Mouse (Mus musculus): ENCODE measurements around the gene Neurl2. TPM values are rescaled to one million over a fixed set of nuclear protein-coding genes. Genes with fewer than 3 reads are reported as not detected.

Gene Neurl2
- polyA plus RNA-seq, 1 experiment from 2014 or later: 8.3 TPM

DNA sequence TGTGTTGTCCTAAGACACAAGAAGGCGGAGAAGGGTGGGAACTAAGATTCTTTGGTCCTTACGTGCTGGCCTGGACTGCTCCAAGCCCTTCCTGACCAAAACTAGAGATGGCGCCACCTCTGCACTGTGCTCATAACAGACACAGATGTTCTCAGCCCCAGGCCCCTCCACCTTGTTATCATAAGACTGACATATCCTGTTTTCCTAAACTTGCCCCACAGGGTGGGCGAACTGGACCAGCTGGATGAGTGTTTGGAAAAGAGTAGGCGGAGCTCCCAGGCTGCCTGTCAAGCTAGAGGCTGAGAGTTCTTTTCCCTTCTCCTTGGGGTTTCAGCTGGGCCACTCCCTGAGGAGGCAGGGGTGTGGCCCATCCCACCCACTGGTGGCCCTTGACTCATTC is 15.6 kb downstream of the Neurl2 start:
- Histone ChIP-seq H3K27ac (ENCODE audit: low read length) (no peak overlapping the region), H3K36me3 (ENCODE audit: control insufficient read depth, insufficient read depth, low read length) (peaks cover 7% of the 10 kb centered on the region; the same call in 1 of the 2 replicates), H3K4me1 (ENCODE audit: control insufficient read depth, insufficient read depth, low read length) (peaks cover 8% of the 10 kb centered on the region; the same call in 1 of the 2 replicates), H3K9ac (replicated peaks; ENCODE audit: low read depth, low read length) (no peak overlapping the region), H3K4me2 (replicated peaks; ENCODE audit: low read depth, low read length) (no peak overlapping the region), H3K4me3 (ENCODE audit: low read depth, low read length) (no peak overlapping the region), H3K9me3 (ENCODE audit: control insufficient read depth, low read depth, low read length) (no peaks in the 10 kb centered on the region), H3K27me3 (ENCODE audit: control insufficient read depth, insufficient read depth, low read length) (no peaks in the 10 kb centered on the region)
- no peak for ATAC-seq (ENCODE audit: insufficient number of reproducible peaks, insufficient read depth, low FRiP score, low read depth)
- WGBS: 50% methylated on average over 5 of the region's 5 CpGs

DNA sequence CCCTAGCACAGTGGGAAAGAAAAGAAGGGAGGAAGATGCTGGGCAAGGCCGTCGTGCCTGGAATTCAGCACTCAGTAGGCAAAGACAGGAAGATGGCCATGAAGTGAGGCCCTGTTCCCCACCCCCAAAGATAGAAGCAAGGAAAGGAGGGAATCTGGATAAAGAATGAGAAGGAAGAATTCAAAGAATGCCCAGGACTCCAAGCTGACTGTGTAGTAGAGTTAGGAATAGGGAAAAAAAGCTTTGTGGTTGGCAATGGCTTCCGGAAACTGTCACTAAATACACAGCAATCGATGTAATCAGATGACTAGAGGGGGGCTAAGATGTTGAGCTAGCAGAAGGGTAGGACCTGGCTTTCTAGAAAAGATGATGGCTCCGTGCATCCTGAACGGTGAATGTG is 16.1 kb downstream of the Neurl2 start:
- Histone ChIP-seq H3K9ac (replicated peaks; ENCODE audit: low read depth, low read length) (no peak overlapping the region), H3K27me3 (ENCODE audit: control insufficient read depth, insufficient read depth, low read length) (no peaks in the 10 kb centered on the region), H3K4me1 (ENCODE audit: control insufficient read depth, insufficient read depth, low read length) (peaks cover 8% of the 10 kb centered on the region; the same call in 1 of the 2 replicates), H3K4me2 (replicated peaks; ENCODE audit: low read depth, low read length) (no peak overlapping the region), H3K9me3 (ENCODE audit: control insufficient read depth, low read depth, low read length) (no peaks in the 10 kb centered on the region), H3K27ac (ENCODE audit: low read length) (no peak overlapping the region), H3K4me3 (ENCODE audit: low read depth, low read length) (no peak overlapping the region), H3K36me3 (ENCODE audit: control insufficient read depth, insufficient read depth, low read length) (peaks cover 7% of the 10 kb centered on the region; the same call in 1 of the 2 replicates)
- ATAC-seq (ENCODE audit: insufficient number of reproducible peaks, insufficient read depth, low FRiP score, low read depth): no peak
- WGBS: 70% methylated on average over 6 of the region's 6 CpGs

DNA sequence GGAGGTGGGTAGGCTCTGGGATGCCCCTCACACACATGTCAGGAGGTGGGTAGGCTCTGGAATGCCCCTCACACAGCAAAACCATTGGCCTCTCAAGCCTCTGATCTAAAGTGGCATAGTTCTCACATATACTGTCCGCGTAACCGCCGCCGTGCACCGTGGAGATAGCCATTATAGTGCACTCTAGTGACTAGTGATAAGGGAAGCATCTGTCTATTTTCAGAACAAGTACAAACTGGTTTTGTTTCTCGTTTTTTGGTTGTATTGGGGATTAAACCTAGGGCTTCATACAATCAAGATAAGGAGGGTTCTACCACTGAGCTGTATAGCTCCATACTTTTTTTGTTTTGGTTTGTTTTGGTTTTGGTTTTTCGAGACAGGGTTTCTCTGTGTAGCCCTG is 17.4 kb downstream of the Neurl2 start:
- no peak overlapping the region for H3K9ac ChIP-seq (replicated peaks; ENCODE audit: low read depth, low read length)
- 86% methylated on average over 8 of the region's 8 CpGs for WGBS

DNA sequence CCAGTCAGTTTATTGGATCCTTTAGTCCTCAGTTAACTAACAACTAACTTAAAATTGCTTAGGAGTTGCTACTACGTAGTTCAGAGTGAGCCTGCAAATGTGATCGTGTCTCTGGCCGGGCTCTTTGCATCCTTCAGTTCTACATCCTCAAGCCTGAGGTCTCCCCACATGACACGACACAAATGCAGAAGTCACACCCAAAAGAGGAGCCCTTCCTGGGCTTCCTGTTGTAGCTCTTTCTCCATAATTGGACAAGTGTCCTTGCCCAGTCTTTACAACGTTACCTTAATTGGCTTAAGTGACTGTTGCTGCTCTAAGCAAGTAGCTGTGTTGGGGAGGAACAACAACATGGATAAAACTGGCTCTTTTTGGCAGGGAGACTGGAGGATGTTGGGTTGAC is 17.9 kb downstream of the Neurl2 start:
- peaks cover 8% of the 10 kb centered on the region; the same call in 1 of the 2 replicates for H3K4me1 ChIP-seq (ENCODE audit: control insufficient read depth, insufficient read depth, low read length)
- 89% methylated on average over 5 of the region's 5 CpGs for WGBS
- no peaks in the 10 kb centered on the region for H3K27me3 ChIP-seq (ENCODE audit: control insufficient read depth, insufficient read depth, low read length)
- no peak overlapping the region for H3K4me2 ChIP-seq (replicated peaks; ENCODE audit: low read depth, low read length)
- H3K36me3 ChIP-seq (ENCODE audit: control insufficient read depth, insufficient read depth, low read length): no peaks in the 10 kb centered on the region
- no peak overlapping the region for H3K4me3 ChIP-seq (ENCODE audit: low read depth, low read length)
- H3K9ac ChIP-seq (replicated peaks; ENCODE audit: low read depth, low read length): no peak overlapping the region
- no peak for ATAC-seq (ENCODE audit: insufficient number of reproducible peaks, insufficient read depth, low FRiP score, low read depth)
- no peaks in the 10 kb centered on the region for H3K9me3 ChIP-seq (ENCODE audit: control insufficient read depth, low read depth, low read length)
- no peak overlapping the region for H3K27ac ChIP-seq (ENCODE audit: low read length)

More for the DNA sequence above, 17.4 kb downstream of the Neurl2 start:
- H3K27me3 ChIP-seq (ENCODE audit: control insufficient read depth, insufficient read depth, low read length): no peaks in the 10 kb centered on the region
- 0 out of 2 replicates have a peak, but pooled peaks cover under 1% of the 10 kb centered on the region for H3K36me3 ChIP-seq (ENCODE audit: control insufficient read depth, insufficient read depth, low read length)
- H3K4me2 ChIP-seq (replicated peaks; ENCODE audit: low read depth, low read length): no peak overlapping the region
- no peak overlapping the region for H3K27ac ChIP-seq (ENCODE audit: low read length)
- ATAC-seq (ENCODE audit: insufficient number of reproducible peaks, insufficient read depth, low FRiP score, low read depth): no peak
- H3K4me1 ChIP-seq (ENCODE audit: control insufficient read depth, insufficient read depth, low read length): peaks cover 8% of the 10 kb centered on the region; the same call in 1 of the 2 replicates
- H3K9me3 ChIP-seq (ENCODE audit: control insufficient read depth, low read depth, low read length): no peaks in the 10 kb centered on the region
- H3K4me3 ChIP-seq (ENCODE audit: low read depth, low read length): no peak overlapping the region

DNA sequence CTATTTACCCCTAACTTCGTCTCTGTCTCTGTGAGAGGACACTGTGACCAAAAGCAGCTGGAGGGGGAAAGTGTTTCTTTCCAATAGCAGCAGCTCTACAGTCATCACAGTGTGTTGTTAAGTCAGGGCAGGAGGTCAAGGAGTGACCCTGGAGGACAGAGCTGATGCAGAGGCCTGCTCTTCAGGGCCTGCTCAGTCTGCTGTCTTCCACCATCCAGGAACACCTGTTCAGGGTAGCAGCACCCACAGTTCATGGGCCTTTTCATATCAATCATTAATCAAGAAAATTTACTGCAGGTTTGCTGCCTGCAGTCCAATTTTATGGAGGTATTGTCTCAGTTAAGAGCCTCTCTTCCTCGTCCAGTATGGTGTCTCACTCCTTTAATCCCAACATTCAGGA is 19.7 kb downstream of the Neurl2 start:
- no peak overlapping the region for H3K4me3 ChIP-seq (ENCODE audit: low read depth, low read length)
- no peak overlapping the region for H3K4me2 ChIP-seq (replicated peaks; ENCODE audit: low read depth, low read length)
- H3K9me3 ChIP-seq (ENCODE audit: control insufficient read depth, low read depth, low read length): no peaks in the 10 kb centered on the region
- 0 out of 2 replicates have a peak, but pooled peaks cover 5% of the 10 kb centered on the region for H3K36me3 ChIP-seq (ENCODE audit: control insufficient read depth, insufficient read depth, low read length)
- no peaks in the 10 kb centered on the region for H3K27me3 ChIP-seq (ENCODE audit: control insufficient read depth, insufficient read depth, low read length)
- WGBS: 56% methylated on average over 2 of the region's 2 CpGs
- no peak overlapping the region for H3K27ac ChIP-seq (ENCODE audit: low read length)
- no peak overlapping the region for H3K9ac ChIP-seq (replicated peaks; ENCODE audit: low read depth, low read length)
- H3K4me1 ChIP-seq (ENCODE audit: control insufficient read depth, insufficient read depth, low read length): peaks cover 8% of the 10 kb centered on the region; the same call in 1 of the 2 replicates
- no peak for ATAC-seq (ENCODE audit: insufficient number of reproducible peaks, insufficient read depth, low FRiP score, low read depth)

DNA sequence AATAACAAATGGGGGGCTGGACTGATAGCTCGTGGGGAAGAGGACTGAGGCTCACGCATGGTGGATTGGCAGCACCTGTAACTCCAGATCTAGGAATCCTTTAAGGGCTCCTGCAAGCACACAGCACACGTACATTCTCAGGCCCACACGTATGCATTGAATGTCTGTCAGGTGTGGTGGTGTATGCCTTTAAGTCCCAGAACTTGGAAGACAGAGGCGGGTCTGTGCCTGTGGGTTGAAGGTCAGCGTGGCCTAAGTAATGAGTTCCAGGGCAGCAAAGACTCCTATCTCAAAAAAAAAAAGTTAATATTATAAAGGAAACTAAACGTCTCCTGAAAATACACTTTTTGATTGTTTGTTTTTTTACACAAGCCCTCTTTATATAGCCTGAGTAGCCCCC is 26.6 kb downstream of the Neurl2 start:
- Histone ChIP-seq H3K27me3 (ENCODE audit: control insufficient read depth, insufficient read depth, low read length) (no peaks in the 10 kb centered on the region), H3K4me3 (ENCODE audit: low read depth, low read length) (no peak overlapping the region), H3K36me3 (ENCODE audit: control insufficient read depth, insufficient read depth, low read length) (peaks cover 5% of the 10 kb centered on the region; the same call in 1 of the 2 replicates), H3K27ac (ENCODE audit: low read length) (no peak overlapping the region), H3K4me2 (replicated peaks; ENCODE audit: low read depth, low read length) (no peak overlapping the region), H3K9ac (replicated peaks; ENCODE audit: low read depth, low read length) (no peak overlapping the region), H3K9me3 (ENCODE audit: control insufficient read depth, low read depth, low read length) (no peaks in the 10 kb centered on the region), H3K4me1 (ENCODE audit: control insufficient read depth, insufficient read depth, low read length) (peaks cover 7% of the 10 kb centered on the region; the same call in 1 of the 2 replicates)
- 76% methylated on average over 7 of the region's 7 CpGs for WGBS
- no peak for ATAC-seq (ENCODE audit: insufficient number of reproducible peaks, insufficient read depth, low FRiP score, low read depth)

DNA sequence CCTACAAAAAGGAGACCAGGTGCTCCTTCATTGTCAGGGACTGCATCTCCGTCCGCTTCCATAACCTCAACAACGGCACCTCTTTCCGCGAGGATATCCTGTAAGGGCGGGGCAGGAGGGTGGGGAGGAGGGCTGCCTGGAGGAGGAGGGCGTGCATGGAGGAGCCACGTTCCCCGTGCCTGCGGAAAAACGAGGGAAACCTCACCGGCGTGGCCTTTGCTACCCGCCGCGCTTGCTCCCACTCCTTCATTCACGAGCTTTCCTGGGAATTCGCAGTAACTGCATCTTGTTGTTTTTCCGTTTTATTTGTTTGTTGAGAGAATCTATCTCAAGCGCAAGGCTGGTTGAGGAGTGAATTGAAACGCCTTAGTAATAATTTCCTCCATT is 27.9 kb downstream of the Neurl2 start:
- Histone ChIP-seq H3K27me3 (ENCODE audit: control insufficient read depth, insufficient read depth, low read length) (no peaks in the 10 kb centered on the region), H3K4me2 (replicated peaks; ENCODE audit: low read depth, low read length) (peak overlapping the region; percentile 66), H3K9ac (replicated peaks; ENCODE audit: low read depth, low read length) (peak overlapping the region; percentile 49), H3K4me3 (ENCODE audit: low read depth, low read length) (peak overlapping the region; percentile 62), H3K4me1 (ENCODE audit: control insufficient read depth, insufficient read depth, low read length) (peaks cover 7% of the 10 kb centered on the region; the same call in 1 of the 2 replicates), H3K9me3 (ENCODE audit: control insufficient read depth, low read depth, low read length) (no peaks in the 10 kb centered on the region), H3K27ac (ENCODE audit: low read length) (peak overlapping the region; percentile 30; the same call in 1 of the 2 replicates), H3K36me3 (ENCODE audit: control insufficient read depth, insufficient read depth, low read length) (peaks cover 6% of the 10 kb centered on the region; the same call in 1 of the 2 replicates)
- ATAC-seq (ENCODE audit: insufficient number of reproducible peaks, insufficient read depth, low FRiP score, low read depth): peak; percentile 48; the same call in 1 of the 2 replicates
- under 1% methylated on average over 21 of the region's 21 CpGs for WGBS

DNA sequence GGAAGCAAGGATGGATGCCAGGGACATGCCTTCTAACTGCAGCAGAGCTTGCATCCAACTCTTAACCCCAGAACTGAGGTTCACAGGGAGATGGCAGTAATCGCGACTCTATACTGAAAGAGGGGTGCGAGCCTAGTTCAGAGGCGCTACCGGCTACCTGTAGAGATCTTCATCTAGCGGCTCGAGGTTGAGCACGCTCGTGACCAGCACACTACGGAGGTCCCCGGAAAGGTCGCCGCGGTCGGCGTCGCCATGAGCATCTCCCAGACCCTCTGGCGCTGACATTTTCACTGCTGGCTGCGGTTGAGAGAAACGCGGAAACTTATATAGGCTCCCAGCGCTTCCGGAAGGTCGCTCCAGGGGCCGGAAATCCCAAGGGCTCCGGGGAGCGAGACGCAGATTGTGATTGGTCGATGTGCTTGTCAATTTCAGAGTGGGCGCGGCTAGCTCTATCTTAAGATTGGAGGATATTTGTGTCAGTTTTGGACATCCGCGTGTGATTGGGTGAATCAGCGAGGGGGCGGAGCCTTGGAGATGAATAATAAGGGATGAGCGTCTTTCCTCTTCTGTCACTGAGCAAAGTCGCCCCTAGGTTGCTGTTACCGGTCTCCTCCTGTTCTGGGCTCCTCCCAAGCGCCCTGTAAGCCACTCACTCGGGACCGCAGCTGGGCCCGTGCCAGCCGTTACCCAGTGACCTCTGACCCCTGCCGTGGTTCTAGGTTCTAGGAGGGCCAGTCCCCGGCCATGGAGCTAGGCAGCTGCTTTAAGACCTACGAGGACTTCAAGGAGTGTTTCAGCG is 28.5 kb downstream of the Neurl2 start, which contains the start of the genes Acot8 and Zswim3:
Acot8 (minus strand) TSS at position 350 of the 799 bp plus-strand sequence.
Zswim3 (plus strand) TSS at position 566 of the 799 bp plus-strand sequence.
- Histone ChIP-seq H3K9ac (replicated peaks; ENCODE audit: low read depth, low read length) (peak within 1 kb of the TSS; percentile 67), H3K27me3 (ENCODE audit: control insufficient read depth, insufficient read depth, low read length) (no peaks in the 10 kb centered on the region), H3K4me1 (ENCODE audit: control insufficient read depth, insufficient read depth, low read length) (peaks cover 7% of the 10 kb centered on the region; the same call in 1 of the 2 replicates), H3K9me3 (ENCODE audit: control insufficient read depth, low read depth, low read length) (no peaks in the 10 kb centered on the region), H3K27ac (ENCODE audit: low read length) (peak within 1 kb of the TSS; percentile 50), H3K4me3 (ENCODE audit: low read depth, low read length) (peak within 1 kb of the TSS; percentile 62), H3K4me2 (replicated peaks; ENCODE audit: low read depth, low read length) (peak within 1 kb of the TSS; percentile 66), H3K36me3 (ENCODE audit: control insufficient read depth, insufficient read depth, low read length) (peaks cover 8% of the 10 kb centered on the region; the same call in 1 of the 2 replicates)
- under 1% methylated on average over 47 of the region's 47 CpGs for WGBS
- ATAC-seq (ENCODE audit: insufficient number of reproducible peaks, insufficient read depth, low FRiP score, low read depth): peak; percentile 99
